Mouse (Mus musculus): ENCODE measurements around the gene Ikbke. TPM values are rescaled to one million over a fixed set of nuclear protein-coding genes. Genes with fewer than 3 reads are reported as not detected.

The Ikbke gene
- polyA plus RNA-seq (2015; fragmentation: Nextera tagmentation; extraction: Ambion mirVana): 1.7 and 2.5 TPM in 2 replicates

DNA sequence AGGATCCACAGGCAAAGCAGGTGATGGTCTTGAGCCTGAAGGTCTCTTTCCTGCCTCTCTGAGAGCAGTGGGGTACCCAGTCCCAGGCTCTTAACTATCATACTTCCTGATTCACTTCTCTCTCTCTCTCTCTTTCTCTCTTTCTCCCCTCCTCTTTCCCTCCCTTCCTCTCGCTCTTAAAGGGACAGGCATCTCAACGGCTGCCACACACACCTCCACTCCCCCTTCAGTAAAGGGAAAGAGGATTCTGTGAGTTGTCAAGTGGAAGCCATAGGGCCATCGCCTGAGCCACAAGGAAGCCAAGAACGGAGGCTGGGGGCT lies at the start of gene Ikbke:
Ikbke (minus strand) TSS at position 151 of the 321 bp plus-strand sequence.

DNA sequence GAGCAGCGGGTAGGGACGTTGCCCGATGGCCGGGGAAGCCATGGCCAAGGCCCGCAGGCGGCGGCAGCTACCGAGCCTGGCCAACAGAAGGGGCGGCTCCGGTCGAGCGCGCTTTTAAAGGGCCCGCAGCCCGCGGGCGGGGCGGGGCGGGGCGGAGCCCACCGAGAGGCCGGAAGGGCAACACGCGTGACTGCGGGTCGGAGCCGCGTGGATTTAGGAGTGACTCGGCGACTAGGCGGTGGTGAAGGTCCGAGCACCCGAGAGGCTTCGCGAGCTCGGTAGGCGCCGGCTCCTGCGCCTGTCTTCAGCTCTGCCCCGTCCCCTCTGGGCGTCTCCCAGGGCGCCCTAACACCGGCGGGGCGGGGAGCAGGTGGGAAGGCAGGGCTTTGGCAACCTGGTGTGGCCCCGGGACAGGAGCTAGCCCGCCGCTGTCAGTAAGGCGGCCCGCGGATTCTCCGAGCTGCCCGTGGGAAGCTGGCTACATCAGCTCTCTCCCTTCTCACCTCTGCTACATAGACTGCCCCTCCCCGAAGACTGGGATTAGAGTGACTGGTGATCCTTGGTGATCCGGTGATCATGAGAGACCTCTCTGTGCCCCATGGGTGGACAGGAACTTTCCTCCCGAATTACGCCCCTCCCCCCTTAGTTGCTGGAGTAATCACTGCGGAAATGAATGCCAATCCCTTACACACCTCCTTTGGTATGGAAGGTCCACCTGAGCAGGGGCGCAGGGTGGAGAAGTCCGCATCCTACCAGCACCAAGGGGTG lies 34.1 kb downstream of the Ikbke start, which contains the start of gene Rassf5:
Rassf5 (minus strand) TSS at position 170 of the 768 bp plus-strand sequence.

Other genes with a start within 250 kb of the Ikbke start
- 49.0 and 57.6 TPM in 2 replicates for gene Mapkapk2, start 181.8 kb downstream of the Ikbke start, polyA plus RNA-seq (2015; fragmentation: Nextera tagmentation; extraction: Ambion mirVana)
- 0.08 and 0.37 TPM in 2 replicates for gene Dyrk3, start 141.3 kb downstream of the Ikbke start, polyA plus RNA-seq (2015; fragmentation: Nextera tagmentation; extraction: Ambion mirVana)
- gene Eif2d, start 126.4 kb downstream of the Ikbke start, polyA plus RNA-seq (2015; fragmentation: Nextera tagmentation; extraction: Ambion mirVana): 27.1 and 29.8 TPM in 2 replicates
- 1.7 and 2.2 TPM in 2 replicates for gene Rassf5, start 34.3 kb downstream of the Ikbke start, polyA plus RNA-seq (2015; fragmentation: Nextera tagmentation; extraction: Ambion mirVana)
- gene Srgap2, start 247.7 kb upstream of the Ikbke start, polyA plus RNA-seq (2015; fragmentation: Nextera tagmentation; extraction: Ambion mirVana): 16.8 and 18.6 TPM in 2 replicates
- gene Fam72a, start 248.3 kb upstream of the Ikbke start, polyA plus RNA-seq (2015; fragmentation: Nextera tagmentation; extraction: Ambion mirVana): 1.5 and 1.8 TPM in 2 replicates